Mouse (Mus musculus) telencephalon, adult 2 months (tissue): ENCODE results near the gene Zfp750.
A peak's percentile ranks its signal among the peaks of the same experiment; 100 is the strongest.

Source experiments
- DNase-seq: peaks from one replicate; pipeline ENCODE4 v3.0.0-alpha.2; 2011; ENCODE audit warnings: low read depth, low spot score

Gene Zfp750

DNA sequence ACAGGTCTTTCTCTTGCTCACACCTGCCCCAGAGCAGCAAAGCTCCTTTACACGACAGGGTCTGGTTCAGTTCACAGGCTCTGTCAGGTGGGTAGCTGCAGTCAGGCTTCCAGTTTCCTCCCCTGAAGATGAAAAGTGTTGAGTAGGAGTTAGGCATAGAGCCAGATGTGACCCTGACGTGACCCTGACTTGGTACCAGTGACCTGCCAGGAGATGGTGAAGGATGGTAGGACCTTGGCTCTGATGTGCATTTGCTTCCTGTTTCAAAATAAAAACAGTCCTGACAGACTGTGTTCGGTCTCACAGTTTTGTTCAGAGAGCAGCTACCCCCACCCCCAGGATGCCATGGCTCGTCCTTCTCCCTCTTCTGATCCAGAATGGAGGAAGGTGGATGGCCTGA, 23.3 kb upstream of the Zfp750 start:
- DNase-seq = no peak

DNA sequence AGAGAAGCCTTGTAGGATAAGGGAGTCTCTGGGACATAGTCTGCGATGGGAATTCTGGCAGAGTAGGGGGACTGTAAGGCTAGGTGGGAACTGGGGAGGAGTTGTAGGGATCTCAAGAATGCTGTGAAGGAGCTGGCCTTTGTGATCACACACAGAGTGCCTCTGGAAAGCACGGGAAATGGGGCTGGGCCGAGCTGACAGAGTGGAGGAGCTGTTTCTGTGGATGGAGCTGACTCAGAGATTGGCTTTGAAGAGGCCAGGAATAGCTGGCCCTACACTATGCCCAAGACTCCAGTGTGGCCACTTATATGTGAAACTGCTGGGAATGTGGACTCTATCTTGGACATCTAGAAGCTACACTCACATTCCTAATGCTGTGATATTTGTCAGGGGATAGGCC, 17.4 kb upstream of the Zfp750 start:
- DNase-seq = no peak

DNA sequence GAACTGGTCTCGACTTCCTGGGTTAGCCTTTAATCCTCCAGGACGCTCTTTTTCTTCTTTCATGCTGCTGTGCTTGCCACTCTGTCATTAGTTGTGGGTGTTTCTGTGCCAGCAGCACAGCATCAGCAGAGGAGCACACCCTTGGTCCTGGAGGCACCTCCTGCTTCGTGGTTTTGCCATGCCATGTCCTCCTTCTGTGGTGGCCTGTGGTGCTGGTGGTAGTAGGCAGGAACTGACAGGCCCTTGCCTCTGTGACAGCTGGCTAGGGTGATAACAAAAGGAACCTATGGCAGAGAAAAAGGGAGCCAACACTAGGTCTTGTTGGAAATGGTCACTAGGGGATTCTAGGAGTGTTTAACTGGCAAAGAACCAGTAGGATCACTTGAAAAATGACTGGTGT, 10.6 kb upstream of the Zfp750 start:
- DNase-seq = no peak

DNA sequence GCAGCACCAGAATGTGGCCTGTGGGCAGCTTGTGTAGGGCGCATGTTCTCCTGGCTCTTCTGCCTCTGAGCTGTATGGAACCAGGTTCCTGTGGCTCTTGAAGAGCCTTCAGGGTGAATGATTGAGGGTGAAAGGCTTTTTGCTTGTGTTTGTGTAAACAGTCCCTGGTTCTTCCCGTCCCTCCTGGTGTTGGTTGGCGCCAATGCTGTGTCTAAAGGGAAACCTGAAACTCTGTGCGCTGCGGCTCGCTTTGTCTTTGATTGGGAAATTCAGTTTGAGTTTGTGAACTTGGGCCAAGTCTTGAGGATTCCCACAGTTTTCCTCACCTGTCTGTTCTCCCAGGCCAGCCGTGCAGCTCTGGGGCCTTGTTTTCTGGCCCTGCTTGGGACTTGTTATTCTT, 5.1 kb upstream of the Zfp750 start:
- DNase-seq = no peak

DNA sequence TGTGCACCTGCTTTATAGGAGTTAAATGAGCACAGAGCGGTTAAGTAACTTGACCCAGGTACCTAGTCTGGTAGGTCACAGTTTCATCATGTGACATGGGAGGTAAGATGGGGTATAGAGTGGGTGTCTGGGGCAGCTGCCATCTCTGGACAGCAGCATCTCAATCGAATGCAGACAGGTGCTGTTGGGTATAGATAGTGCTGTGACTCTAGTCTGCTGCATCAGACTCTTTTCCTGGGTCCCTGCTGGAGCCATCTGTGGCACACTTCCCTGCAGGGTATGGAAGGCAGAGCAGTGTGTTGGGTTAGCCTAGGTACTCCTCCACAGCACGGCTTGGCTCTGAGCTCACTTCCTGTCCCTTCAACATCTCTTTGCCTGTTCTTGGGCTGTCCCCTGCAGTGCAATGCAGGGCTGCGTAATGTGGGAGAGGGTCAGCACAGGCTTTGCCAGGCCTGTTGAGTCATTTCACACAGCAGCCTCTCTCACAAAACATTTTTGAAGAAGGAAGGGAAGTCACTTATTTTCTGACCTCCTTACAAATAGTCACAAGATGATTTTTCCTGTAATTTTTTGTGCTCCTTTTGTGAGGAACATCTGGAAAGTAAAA, 3.1 kb upstream of the Zfp750 start:
- DNase-seq = no peak

DNA sequence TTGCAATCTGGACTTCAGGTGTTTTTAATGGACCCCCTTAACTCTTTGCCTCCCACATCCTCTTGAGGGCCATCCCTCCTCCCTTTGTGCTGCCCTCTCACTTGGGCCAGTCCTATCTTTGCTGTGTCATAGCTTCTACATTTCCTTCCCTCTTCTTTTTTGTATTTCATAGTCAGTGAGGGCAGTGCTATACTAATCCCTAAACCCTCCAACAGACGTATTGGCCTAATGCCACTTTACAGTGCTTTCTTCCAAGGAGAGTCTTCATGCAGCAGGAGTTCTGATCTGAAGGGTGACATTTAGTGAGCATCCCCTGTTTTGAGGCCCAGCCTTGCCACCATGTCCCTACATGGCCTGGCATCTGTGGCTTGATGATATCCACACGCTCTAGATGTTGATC, 1.6 kb upstream of the Zfp750 start:
- DNase-seq = no peak

DNA sequence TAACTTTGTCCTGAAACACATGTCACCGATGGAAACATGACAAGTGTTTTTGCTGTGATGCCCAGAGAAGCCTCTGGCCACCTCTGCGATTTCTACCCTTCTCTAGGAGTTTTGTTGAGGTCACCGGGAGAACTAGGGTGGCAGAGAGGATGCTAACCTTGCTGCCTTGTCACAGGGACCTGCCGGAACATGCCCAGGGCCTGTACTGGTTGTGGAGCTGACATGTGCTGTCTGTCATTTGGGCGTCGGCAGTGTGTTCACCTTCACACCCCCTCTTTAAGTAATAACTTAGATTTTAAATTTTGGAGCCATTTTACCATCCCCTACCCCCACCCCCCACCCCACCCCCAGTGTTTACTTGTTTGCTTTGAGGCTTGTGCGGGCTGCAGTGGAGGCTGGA, 570 bp upstream of the Zfp750 start:
- no peak for DNase-seq

DNA sequence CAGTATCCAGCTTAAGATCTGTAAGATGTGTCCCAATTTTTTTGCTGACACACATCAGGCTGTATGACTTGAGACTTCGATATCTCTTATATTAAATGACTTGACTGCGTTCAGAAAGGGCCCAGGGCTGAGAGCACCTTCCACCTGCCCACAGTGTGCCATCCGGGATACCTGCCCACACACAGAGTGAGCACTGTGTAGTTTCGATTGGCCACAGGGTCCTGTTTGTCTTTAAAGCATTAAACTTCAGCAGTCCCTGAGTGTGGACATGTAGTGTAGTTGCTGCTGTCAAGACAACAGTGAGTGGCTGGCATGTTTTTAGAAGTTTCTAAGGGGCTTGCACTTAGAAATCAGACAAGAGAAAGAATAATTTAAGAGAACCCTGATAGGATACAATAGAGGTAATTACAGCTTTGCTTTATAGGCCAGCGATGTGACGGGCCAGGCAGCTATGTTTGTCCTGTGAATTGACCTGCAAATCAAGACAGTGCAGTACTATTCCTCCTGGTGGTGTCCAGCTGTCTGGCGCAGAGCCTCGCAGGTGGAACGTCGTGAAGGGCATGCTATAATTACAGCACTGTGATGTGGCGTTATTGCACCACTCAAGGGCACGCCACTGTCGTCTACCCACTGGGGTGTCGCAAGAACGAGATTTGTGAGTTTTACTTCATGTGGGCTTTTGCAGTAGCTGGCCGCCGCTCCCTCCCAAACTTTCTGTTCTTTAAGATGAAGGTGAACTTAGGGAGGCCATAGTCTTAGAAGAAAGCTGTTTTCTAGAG, 1.3 kb downstream of the Zfp750 start:
- no peak for DNase-seq

DNA sequence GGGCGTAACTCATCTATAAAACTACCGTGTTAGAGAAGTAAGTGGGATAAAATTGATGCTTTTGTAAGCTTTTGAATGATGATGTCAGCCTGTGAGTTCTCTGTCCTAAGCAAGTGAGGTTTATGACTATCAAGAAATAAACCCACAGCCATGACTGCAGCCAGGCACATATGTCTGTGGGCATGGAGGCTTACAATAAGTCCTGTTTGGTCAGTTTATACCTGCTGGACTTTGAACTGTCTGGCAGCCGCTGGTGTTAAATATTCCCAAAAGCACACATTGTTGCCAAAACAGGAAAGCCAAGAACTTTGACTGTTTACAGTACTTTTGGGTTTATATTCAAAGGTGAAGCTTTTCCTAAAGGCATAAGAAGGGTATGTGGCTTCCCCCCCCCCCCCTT, 2.2 kb downstream of the Zfp750 start:
- DNase-seq = no peak

DNA sequence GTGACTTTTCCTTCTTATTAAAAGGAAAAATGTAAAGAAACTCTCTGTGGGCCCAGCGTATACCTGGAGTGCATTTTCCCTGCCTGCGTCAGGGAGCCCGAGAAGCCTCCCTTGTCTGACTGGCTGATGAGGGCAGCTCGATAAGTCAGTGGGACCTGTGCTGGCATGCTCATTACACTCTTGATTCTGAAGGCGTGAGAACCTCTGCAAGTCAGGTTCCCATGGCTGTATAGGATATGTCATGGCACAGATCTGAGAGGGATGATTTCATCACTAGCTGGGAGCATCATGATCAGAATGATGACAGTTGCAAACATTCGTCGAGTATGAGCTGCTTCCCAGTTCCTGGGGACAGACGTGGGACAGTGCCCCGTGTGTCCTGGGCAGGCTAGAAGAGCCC, 3.1 kb downstream of the Zfp750 start:
- no peak for DNase-seq

DNA sequence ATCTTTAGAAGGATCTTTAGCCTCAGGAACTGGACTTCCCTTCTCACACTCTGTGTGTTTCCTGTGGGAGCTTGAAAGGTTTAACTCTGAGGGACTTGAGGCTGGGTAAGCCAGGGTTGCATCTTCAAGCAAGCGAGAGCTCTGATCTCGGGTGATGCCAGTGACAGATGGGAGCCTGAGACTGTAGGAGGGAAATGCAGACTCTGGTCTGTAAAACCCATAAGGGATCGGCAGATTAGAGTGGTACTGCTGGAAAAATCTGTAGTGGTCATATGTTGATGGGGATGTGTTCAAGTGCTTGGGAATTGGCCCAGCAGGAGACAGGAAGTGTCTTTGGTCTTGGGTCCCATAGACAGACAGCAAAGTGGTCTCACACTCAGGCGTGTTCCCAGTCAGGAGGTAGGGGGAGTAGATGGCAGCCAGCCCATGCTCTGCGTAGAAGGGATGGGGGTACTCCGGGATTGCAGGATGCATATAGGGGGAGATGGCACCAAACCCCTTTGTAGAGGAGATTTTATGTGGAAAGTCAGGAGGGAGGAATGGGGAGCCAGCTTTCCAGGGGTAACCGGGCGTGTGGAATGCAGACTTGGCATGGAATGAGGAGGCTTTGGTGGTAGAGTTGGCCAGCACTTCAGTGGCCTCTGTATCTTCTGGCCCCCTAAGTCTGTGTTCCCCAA, 6.1 kb downstream of the Zfp750 start:
- peak; percentile 31 for DNase-seq

DNA sequence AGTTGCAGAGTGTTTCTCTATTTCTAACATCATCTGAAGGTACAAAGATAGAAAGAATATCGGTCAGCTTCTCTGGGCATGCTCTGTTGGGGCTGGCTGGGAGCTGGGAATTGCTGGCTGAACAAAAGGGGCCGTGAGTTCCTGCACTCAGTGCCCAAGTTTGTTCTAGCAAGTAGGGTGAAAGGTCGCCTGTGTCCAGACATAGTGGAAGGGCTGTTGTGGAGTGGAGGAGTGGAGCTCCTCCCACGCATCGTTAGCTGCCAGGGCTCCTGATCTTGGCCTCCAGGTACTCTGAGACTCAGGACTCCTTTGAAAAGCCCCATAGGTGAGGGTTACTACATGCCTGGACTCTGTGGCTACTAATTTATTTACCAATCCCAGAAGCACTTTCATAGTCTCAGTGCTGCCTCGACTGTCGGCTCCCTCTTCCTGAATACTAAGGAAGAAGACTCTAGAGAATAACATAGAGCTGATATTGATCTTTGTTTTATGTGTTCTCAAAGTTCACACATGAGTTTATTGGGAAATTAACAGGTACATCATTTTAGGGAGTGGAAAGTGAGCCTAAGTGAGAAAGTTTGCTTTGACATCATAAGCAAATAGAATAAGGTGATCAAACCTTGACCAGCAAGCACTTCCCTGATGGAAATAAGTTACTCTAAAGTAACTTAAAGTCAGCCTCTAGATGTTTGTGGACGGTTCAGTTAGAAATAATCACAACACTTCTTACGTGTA, 8.5 kb downstream of the Zfp750 start:
- no peak for DNase-seq

DNA sequence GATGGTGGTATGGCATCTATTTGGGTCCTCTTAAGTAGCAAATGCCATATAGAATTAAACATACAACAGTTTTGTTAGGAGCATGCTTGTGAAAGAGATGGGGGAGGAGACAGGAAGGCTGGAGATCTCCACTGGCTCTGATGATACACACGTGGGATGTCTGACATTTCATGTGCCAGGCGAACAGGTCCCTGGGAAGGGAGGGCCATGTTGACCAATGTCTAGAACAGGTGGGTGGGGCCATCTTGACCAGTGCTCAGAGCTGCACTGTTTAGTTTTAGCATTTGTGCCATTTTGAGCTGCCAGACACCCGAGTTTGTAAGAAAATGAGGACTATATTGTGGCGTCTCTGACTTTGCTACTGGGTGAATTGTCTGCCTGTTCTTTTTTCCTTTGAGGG, 10.7 kb downstream of the Zfp750 start:
- no peak for DNase-seq

DNA sequence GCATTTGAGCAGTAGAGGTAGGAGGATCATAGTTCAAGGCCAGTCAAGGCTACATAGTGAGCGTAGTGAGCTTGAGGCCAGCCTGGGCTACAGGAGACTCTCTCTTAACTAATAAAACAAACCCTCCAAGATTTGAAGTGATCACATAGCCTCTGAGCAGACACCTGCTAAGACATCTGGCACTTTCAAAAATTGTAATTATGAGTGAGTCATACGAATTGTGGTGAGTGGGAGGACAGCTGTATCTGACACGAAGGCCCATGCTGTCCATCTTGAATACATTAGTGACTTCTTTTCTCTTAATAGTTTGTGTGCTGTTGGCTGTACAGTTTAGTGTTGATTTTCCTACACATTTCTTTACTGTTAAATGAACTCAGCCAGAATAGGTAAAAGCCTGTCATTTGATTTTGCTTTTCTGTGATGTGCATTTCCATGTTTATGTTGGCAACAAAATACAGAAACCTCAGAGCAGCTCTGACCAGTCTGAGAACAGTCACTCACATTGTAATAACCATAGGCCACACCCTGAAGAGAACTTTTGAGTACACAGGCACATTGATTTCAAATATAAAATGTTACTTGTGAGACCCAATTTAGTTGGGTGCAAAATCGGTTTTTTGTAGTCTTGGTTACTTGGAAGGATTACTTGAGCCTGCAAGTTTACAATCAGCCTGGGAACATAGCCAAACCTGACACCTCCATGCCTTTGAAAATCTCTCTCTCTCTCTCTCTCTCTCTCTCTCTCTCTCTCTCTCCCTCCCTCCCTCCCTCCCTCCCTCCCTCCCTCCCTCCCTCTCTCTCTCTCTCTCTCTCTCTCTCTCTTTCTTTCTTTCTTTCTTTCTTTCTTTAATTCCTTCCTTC, 16.9 kb downstream of the Zfp750 start:
- peak; percentile 47 for DNase-seq

DNA sequence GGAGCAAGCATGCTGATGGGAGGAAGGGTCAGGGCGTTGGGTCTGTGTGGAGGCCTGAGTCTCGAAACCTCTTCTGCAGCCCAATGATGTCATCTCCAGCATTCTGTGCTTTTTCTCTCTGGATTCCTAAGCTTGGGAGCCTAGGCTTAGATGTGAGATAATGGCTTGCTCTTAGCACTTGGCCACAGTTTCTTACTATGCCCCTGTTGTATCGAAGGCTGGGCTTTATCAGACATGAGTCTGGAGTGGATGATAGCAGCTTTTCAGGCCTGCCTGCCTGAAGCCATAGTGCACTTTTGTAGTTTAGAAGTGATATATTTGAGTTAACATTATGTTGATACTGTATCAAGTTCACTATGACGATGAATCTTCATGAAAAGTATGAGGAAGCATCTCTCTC, 17.6 kb downstream of the Zfp750 start:
- no peak for DNase-seq

DNA sequence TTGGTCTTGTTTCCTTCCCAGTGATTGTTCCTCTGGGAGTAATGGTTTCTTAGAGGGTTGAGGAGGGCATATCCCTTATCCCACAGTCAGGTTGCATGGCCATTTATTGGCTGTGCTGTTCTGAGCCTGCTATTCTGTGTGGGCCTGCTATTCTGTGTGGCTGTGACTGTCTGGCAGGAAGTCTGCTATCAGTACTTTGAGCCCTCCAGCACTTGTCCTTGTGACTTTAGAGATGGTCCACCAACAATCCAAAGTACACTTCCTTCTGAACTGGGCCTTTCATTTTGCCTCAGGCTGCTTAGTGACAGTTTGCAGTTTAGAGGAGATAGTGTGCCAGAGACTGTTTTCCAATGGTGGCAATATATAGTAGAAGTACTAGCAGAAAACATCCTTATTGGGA, 18.5 kb downstream of the Zfp750 start:
- DNase-seq = no peak

DNA sequence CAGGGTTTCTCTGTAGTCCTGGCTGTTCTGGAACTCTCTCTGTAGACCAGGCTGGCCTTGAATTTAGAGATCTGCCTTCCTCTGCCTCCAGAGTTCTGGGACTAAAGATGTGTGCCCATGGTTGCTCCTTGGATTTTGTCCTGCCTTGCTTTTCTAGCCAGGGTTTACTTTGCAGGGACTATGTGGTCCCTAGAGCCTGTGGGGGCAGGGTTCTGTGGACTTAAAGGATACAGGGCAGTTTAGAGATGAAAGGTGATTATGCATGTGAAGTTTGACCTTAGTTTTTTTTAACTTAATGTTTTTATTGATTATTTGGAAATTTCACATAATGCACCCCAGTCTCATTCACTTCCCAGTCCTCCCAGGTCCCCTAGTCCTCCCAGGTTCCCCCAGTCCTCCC, 28.5 kb downstream of the Zfp750 start:
- DNase-seq = no peak

DNA sequence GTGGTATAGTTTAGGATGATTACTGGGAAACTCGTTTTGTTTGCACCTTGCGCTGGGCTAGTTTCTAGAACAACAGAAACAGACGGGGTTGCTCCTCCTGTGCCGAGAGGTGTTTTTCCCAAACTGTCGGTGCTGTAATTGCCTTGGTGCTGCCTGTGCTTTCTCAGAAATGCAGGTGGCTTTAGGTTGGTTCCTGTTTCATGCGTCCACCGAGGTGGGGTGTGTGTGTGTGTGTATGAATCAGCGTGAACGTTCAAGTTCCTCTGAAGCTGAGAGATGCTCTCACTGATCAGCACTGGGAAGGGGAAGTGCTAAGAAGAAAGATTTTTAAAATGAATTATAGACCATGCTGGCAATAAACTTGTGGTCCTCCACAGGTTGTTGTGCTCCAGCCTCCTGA, 33.3 kb downstream of the Zfp750 start:
- no peak for DNase-seq

DNA sequence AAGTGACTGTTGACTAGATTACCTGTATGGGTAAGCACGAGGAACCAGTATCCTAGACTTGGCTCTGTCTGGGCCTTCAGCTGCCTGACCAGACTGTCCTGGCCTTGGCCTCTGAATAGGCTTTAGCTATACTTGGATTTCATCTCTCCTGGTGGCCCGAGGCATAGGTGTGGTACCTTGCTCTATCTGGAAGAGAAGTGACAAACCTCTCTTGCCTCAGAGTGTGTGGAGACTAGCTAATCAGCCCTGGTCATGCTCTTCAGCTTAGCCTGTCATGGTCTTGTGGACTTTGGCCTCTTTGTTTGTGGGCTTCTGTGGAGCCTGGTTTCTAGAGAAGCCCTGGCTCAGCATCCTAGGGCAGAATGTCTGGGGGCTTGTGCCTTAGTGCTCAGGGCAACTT, 38.0 kb downstream of the Zfp750 start:
- DNase-seq = no peak

DNA sequence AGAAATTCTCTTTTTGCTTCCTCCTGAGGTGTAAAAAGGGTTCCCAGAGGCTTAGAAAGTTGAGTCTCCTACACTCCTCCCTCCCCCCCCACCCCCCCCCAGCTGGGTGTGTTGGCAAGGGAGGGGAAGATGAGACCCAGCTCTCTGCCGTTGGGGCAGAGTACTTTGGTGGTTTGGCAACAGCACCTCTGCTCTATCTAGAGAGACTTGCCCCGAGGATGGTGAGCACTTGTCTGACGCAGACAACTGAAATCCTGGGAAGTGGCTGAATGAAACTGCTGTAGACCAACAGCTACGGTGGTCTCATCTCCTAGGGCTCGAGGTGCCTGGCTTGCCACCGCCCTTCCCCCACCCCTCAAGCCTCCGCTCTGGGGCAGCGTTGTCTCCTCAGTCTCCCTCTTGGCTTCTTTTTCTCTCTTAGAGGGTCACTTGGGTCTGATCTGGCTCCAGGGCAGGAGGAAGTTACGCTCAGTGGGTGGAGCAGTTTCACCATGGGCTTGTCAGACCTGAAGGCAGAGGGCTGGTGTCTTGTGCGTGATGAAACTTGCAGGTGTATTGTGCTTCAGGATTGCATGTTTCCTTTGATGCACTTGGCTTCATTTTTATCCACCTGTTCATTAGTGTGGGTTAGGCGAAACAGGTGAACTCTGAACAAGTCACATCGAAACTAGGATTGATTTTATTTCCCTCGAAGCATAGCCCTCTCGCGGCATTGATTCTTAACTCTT, 39.5 kb downstream of the Zfp750 start:
- DNase-seq = no peak
